Mouse (Mus musculus): ENCODE measurements around the gene Pdlim5.

DNA sequence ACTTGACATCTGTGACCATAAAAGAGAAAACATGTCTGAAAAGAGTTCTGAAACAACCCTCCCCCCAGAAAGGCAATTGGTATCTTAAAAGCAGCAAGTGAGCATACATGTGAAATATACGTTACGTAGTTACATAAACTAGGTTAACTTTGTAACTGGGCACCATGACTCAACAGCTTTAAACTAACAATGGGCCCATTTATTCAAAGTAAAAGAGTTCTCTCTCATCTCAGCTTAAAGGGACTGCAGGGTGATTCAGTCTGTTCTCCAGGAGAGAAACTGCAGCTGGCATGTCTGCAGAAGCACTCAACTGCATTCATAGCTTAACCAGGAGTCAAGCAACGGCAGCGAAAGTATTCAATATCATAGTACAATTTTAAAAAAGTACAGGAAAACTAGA, 7.3 kb downstream of the Pdlim5 start:
- TF ChIP-seq CTCF (IDR thresholded peaks at IDR 0.05; ENCODE audit: low read depth) (no peak), EP300 (IDR thresholded peaks at IDR 0.05; ENCODE audit: low read depth) (no peak)

Measured in liver, postnatal 0 days (tissue).